Mouse (Mus musculus): Measurements from ENCODE around the gene Gm20498. TPM values are rescaled to one million over a fixed set of nuclear protein-coding genes. Genes with fewer than 3 reads are reported as not detected.
"Not testable (repeated sequence)": the region's sequence is repeated elsewhere in the genome, so short reads cannot be mapped to it uniquely, and the experiment has no call there.

The Gm20498 gene
- polyA plus RNA-seq, 1 experiment: 30.2 TPM

GRCm38 (mm10) chr12:81484212-81484611 is 48.5 kb downstream of the Gm20498 start:
- Histone ChIP-seq H3K27me3 (ENCODE audit: control insufficient read depth, insufficient read depth, insufficient read length) (no peaks in the 10 kb centered on the region), H3K4me3 (ENCODE audit: insufficient read depth, poor library complexity, severe bottlenecking) (peak overlapping the region; percentile 60), H3ac (ENCODE audit: control insufficient read depth, insufficient read length, low read depth) (peak overlapping the region; percentile 19), H3K36me3 (ENCODE audit: control insufficient read depth, insufficient read depth) (peaks cover 6% of the 10 kb centered on the region), H3K79me2 (ENCODE audit: control insufficient read depth, insufficient read depth) (peaks cover 32% of the 10 kb centered on the region), H3K79me3 (ENCODE audit: low read depth) (peaks cover 18% of the 10 kb centered on the region)
- TF ChIP-seq CEBPB (IDR thresholded peaks at IDR 0.05; ENCODE audit: low read depth): no peak
- TF ChIP-seq FOSL1 (IDR thresholded peaks at IDR 0.05; ENCODE audit: insufficient read depth, low read length, poor library complexity, severe bottlenecking): no peak
- TF ChIP-seq MYOD1 (IDR thresholded peaks at IDR 0.05; ENCODE audit: control insufficient read depth, insufficient read length, low read depth): no peak
- TF ChIP-seq USF1 (IDR thresholded peaks at IDR 0.05; ENCODE audit: low read depth): no peak
- no peak for TF ChIP-seq CTCF (IDR thresholded peaks at IDR 0.05; ENCODE audit: control insufficient read depth, insufficient read depth, insufficient read length)
- TF ChIP-seq MAX (IDR thresholded peaks at IDR 0.05): no peak
- no peak for TF ChIP-seq MYOG (IDR thresholded peaks at IDR 0.05; ENCODE audit: control insufficient read depth, extremely low read depth, insufficient read length)

- Histone ChIP-seq H3K79me2 (ENCODE audit: control insufficient read depth, insufficient read depth) (peaks cover 33% of the 10 kb centered on the region), H3K79me3 (ENCODE audit: low read depth) (peaks cover 18% of the 10 kb centered on the region), H3K36me3 (ENCODE audit: control insufficient read depth, insufficient read depth) (peaks cover 6% of the 10 kb centered on the region), H3K27me3 (ENCODE audit: control insufficient read depth, insufficient read depth, insufficient read length) (no peaks in the 10 kb centered on the region), H3K4me3 (ENCODE audit: insufficient read depth, poor library complexity, severe bottlenecking) (peak overlapping the region; percentile 60), H3ac (ENCODE audit: control insufficient read depth, insufficient read length, low read depth) (no peak overlapping the region)
- no peak for TF ChIP-seq MYOG (IDR thresholded peaks at IDR 0.05; ENCODE audit: control insufficient read depth, extremely low read depth, insufficient read length)
- TF ChIP-seq FOSL1 (IDR thresholded peaks at IDR 0.05; ENCODE audit: insufficient read depth, low read length, poor library complexity, severe bottlenecking): no peak
- TF ChIP-seq CEBPB (IDR thresholded peaks at IDR 0.05; ENCODE audit: low read depth): no peak
- TF ChIP-seq CTCF (IDR thresholded peaks at IDR 0.05; ENCODE audit: control insufficient read depth, insufficient read depth, insufficient read length): no peak
- no peak for TF ChIP-seq USF1 (IDR thresholded peaks at IDR 0.05; ENCODE audit: low read depth)
- TF ChIP-seq MYOD1 (IDR thresholded peaks at IDR 0.05; ENCODE audit: control insufficient read depth, insufficient read length, low read depth): no peak
- no peak for TF ChIP-seq MAX (IDR thresholded peaks at IDR 0.05)
Observed at GRCm38 (mm10) chr12:81483656-81484055, 49.0 kb downstream of the Gm20498 start.

- not testable (repeated sequence) for H3K4me3 ChIP-seq (ENCODE audit: insufficient read depth, poor library complexity, severe bottlenecking); H3K27me3 ChIP-seq (ENCODE audit: control insufficient read depth, insufficient read depth, insufficient read length); H3K79me2 ChIP-seq (ENCODE audit: control insufficient read depth, insufficient read depth)
Observed at GRCm38 (mm10) chr12:81459051-81459450, 73.7 kb downstream of the Gm20498 start.

DNA sequence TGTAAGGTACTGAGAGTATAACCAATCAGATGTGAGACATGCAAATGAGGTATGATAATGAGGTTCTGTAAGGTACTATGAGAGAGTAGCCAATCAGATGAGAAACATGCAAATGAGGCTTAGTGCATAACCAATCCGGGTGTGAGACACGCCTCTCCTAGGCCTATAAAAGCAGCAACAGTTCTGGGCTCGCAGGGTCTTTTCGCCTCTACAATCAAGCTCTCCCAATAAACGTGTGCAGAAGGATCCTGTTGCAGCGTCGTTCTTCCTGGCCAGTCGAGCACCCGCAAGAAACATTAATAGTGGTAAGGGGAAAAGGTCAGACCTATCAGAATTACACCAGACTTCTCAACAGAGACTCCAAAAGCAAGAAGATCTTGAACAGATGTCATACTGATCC is 93.7 kb downstream of the Gm20498 start:
- H3K4me3 ChIP-seq (ENCODE audit: insufficient read depth, poor library complexity, severe bottlenecking); H3K79me3 ChIP-seq (ENCODE audit: low read depth); H3K79me2 ChIP-seq (ENCODE audit: control insufficient read depth, insufficient read depth); H3K36me3 ChIP-seq (ENCODE audit: control insufficient read depth, insufficient read depth); H3K27me3 ChIP-seq (ENCODE audit: control insufficient read depth, insufficient read depth, insufficient read length); H3ac ChIP-seq (ENCODE audit: control insufficient read depth, insufficient read length, low read depth): not testable (repeated sequence)

More at GRCm38 (mm10) chr12:81459051-81459450, 73.7 kb downstream of the Gm20498 start:
- H3K36me3 ChIP-seq (ENCODE audit: control insufficient read depth, insufficient read depth); H3K79me3 ChIP-seq (ENCODE audit: low read depth); H3ac ChIP-seq (ENCODE audit: control insufficient read depth, insufficient read length, low read depth): not testable (repeated sequence)

DNA sequence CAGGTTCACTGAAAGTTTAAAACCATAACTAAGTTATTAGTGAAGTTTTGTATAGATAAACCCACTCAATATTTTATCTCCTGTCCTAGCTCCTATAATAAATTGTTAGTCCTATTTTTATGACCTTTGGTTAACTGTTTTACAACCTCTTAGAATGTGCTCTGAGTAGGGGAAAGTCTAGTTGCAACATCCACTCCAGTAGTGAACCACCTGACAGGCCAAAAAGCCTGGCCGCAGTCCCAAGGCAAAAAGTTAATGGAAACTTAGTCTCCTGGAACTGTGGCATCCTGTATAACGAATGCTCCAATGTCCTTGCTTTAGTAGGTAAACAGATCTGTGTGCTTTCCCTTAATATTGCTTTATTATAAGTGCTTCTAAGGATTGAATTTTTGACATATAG is 97.9 kb downstream of the Gm20498 start:
- H3K4me3 ChIP-seq (ENCODE audit: insufficient read depth, poor library complexity, severe bottlenecking); H3K27me3 ChIP-seq (ENCODE audit: control insufficient read depth, insufficient read depth, insufficient read length); H3K79me2 ChIP-seq (ENCODE audit: control insufficient read depth, insufficient read depth); H3K36me3 ChIP-seq (ENCODE audit: control insufficient read depth, insufficient read depth); H3ac ChIP-seq (ENCODE audit: control insufficient read depth, insufficient read length, low read depth); H3K79me3 ChIP-seq (ENCODE audit: low read depth): not testable (repeated sequence)

DNA sequence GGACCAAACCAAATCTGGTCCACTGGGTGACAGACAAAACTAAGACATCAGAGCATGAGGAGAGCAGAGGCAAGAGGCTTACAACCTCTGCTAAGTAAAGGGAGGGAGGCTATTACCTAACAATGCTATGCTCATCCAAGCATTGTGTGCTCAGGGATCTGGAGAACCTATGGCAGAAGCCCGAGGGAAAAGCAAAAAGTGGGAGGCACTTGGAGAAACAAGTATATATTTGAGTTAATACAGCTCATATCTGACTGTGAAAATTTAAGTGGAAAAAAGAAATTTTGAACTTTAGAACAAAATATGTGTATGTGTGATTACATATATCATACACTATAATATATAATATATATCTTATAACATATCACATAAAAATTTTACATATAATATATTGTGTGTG is 110.9 kb downstream of the Gm20498 start, which contains the start of gene Adam4:
Adam4 (minus strand) TSS at position 101 of the 400 bp plus-strand sequence.
- Histone ChIP-seq H3K79me2 (ENCODE audit: control insufficient read depth, insufficient read depth) (no peaks in the 10 kb centered on the region), H3K4me3 (ENCODE audit: insufficient read depth, poor library complexity, severe bottlenecking) (no peak within 1 kb of the TSS), H3ac (ENCODE audit: control insufficient read depth, insufficient read length, low read depth) (no peak within 1 kb of the TSS), H3K27me3 (ENCODE audit: control insufficient read depth, insufficient read depth, insufficient read length) (no peaks in the 10 kb centered on the region), H3K36me3 (ENCODE audit: control insufficient read depth, insufficient read depth) (peaks cover 4% of the 10 kb centered on the region), H3K79me3 (ENCODE audit: low read depth) (no peaks in the 10 kb centered on the region)
- no peak for TF ChIP-seq FOSL1 (IDR thresholded peaks at IDR 0.05; ENCODE audit: insufficient read depth, low read length, poor library complexity, severe bottlenecking)
- TF ChIP-seq CEBPB (IDR thresholded peaks at IDR 0.05; ENCODE audit: low read depth): no peak
- no peak for TF ChIP-seq CTCF (IDR thresholded peaks at IDR 0.05; ENCODE audit: control insufficient read depth, insufficient read depth, insufficient read length)
- no peak for TF ChIP-seq USF1 (IDR thresholded peaks at IDR 0.05; ENCODE audit: low read depth)
- no peak for TF ChIP-seq MYOG (IDR thresholded peaks at IDR 0.05; ENCODE audit: control insufficient read depth, extremely low read depth, insufficient read length)
- TF ChIP-seq MYOD1 (IDR thresholded peaks at IDR 0.05; ENCODE audit: control insufficient read depth, insufficient read length, low read depth): no peak
- no peak for TF ChIP-seq MAX (IDR thresholded peaks at IDR 0.05)

- no peak overlapping the region for H3K4me3 ChIP-seq (ENCODE audit: insufficient read depth, poor library complexity, severe bottlenecking)
- no peak for TF ChIP-seq MAX (IDR thresholded peaks at IDR 0.05)
- no peak for TF ChIP-seq USF1 (IDR thresholded peaks at IDR 0.05; ENCODE audit: low read depth)
- TF ChIP-seq FOSL1 (IDR thresholded peaks at IDR 0.05; ENCODE audit: insufficient read depth, low read length, poor library complexity, severe bottlenecking): no peak
- TF ChIP-seq MYOD1 (IDR thresholded peaks at IDR 0.05; ENCODE audit: control insufficient read depth, insufficient read length, low read depth): no peak
- TF ChIP-seq CTCF (IDR thresholded peaks at IDR 0.05; ENCODE audit: control insufficient read depth, insufficient read depth, insufficient read length): no peak
- no peak for TF ChIP-seq CEBPB (IDR thresholded peaks at IDR 0.05; ENCODE audit: low read depth)
- TF ChIP-seq MYOG (IDR thresholded peaks at IDR 0.05; ENCODE audit: control insufficient read depth, extremely low read depth, insufficient read length): no peak
Observed at GRCm38 (mm10) chr12:81413211-81413610, 119.5 kb downstream of the Gm20498 start.

More at GRCm38 (mm10) chr12:81413211-81413610, 119.5 kb downstream of the Gm20498 start:
- H3K27me3 ChIP-seq (ENCODE audit: control insufficient read depth, insufficient read depth, insufficient read length): no peaks in the 10 kb centered on the region
- no peak overlapping the region for H3ac ChIP-seq (ENCODE audit: control insufficient read depth, insufficient read length, low read depth)
- no peaks in the 10 kb centered on the region for H3K79me3 ChIP-seq (ENCODE audit: low read depth)
- no peaks in the 10 kb centered on the region for H3K36me3 ChIP-seq (ENCODE audit: control insufficient read depth, insufficient read depth)
- H3K79me2 ChIP-seq (ENCODE audit: control insufficient read depth, insufficient read depth): no peaks in the 10 kb centered on the region
